Mouse (Mus musculus): ENCODE data around the gene Mettl4. TPM values are rescaled to one million over a fixed set of nuclear protein-coding genes. Genes with fewer than 3 reads are reported as not detected.
"Not testable (repeated sequence)": the region's sequence is repeated elsewhere in the genome, so short reads cannot be mapped to it uniquely, and the experiment has no call there.

The Mettl4 gene
- 10 to 100 TPM; 16.8 to 18.0 (median 17.0) TPM for total RNA-seq (2022)

DNA sequence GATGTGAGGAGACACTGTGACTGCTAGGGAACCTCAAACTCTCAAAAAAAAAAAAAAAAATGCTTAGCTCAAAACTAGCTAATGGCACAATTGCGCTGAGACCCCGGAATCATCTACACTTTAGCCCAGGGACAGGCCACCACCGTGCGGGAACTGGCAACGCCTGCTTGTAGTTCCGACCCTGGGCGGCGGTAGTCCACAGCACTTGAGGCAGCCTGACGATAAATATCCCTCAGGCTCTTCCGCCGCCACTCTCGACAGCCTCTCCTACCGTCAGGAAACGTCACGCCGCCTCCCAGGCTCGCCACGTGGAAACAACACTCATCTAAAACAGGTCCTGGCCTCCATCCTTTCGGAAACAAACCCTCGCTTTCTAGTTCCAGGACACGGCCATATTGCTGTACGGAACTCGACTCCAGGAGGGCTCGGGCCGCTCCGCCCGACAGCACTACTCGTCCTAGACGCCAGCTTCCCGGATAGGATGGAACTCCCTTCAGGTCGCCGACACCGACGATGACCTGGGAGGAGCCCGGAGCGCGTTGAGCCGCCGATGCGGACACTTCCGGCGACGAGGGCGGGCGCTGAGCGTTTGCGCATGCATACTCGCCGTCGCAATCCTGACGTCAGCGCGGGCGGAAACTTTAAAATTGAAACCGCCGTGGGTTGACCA lies at the start of gene Mettl4:
Gene Mettl4 (minus strand): TSS at position 554 of the 670 bp plus-strand sequence.
- peak; percentile 93 for DNase-seq

DNA sequence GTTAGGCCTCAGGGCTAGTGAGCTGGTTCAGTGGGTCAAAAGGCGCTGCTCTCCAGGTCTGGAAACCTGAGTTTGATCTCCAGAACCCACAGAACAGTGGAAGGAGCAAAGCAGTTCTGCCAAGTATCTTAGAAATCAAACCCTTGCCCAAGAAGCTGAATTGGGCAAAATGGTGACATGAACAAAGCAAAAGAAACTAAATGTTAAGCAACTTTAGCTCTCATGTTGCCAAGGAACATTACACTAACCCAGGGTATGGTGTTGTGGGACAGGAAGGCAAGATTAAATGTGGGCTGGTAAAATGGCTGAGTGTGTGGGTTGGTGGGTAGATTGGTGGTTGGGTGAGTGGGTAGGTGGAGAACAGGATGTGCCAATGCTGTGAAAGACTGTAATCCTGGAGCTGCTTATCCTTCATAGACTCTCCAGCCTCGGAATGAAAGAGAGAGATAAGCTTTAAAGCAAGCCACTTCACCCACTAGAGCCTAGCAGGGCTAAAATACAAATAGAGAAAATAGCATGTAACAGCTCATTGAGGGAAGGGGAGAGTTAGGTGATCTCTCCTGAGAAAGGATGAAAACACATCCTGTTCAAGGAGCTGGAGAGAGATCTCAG lies 29.2 kb upstream of the Mettl4 start:
- DNase-seq, result no peak

DNA sequence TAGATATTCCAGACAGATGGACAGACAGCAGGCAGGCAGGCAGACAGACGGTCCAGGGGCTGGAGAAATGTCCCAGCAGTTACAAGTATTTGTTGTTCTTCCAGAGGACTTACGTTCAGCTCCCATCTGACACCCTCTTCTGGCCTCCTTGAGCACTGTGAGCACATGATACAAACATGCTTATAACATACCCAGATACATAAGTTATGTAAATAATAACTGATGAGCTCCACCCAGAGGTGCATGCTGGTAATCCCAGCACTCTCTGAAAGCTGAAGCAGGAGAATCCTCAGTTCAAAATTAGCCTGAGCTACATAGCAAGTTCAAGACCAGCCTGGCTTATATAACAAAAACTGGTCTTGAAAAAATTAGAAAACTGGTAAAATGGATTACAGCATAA lies 18.7 kb upstream of the Mettl4 start:
- DNase-seq, result no peak

DNA sequence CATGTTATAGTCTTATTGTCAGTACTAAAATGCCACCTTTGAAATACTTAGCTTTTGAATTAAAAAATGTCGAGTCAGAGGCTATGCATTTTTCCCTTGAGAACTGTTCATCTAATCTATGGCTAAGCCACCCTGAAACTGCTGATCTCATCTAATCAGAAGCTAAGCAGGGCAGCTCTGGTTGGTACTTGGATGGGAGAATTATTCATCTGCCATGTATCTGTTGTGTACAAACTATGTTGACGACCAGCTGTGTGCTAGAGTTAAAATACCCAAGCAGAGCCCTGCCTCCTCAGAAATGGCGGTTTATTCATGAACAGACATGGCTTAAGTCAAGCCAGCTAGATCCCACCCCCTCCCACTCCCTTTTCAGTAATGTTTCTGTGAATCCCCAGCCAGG lies 14.9 kb upstream of the Mettl4 start:
- DNase-seq, result no peak

DNA sequence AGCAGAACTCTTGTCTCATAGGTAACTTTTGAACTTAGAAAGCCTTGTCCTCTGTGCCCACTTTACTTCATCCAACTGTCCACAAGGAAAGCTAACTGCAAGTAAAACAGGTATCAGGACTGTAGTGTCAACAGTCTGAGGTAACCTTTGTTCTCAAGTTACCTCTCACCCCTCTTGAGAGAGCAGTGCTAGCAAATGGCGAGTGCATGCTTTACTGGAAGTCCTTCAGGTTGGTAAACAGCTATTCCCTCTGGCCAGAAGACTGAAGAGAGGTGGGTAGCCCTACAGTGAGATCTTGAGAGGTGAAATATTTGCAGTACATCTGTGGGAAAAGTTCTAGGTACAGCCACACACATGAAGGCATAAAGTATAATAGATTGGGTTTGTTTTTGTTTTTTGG lies 14.2 kb upstream of the Mettl4 start:
- no peak for DNase-seq

DNA sequence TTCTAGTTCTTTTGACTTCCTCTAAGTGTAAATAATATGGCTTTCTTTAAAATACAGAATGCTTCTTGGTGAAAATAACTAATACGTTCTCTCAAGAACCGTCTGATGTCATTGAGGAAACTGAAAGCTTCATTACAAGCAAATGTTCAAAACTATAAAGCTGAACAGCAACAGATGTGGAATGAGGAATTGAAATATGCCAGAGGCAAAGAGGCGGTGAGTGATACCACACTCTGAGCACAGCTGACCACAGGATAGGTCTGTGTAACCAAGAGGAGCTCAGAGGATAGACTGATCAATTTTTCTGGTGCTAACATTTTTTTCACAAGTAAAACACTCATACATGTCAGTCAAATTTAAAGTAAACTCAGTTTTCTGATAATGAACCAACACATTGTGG lies 12.6 kb upstream of the Mettl4 start:
- DNase-seq, result no peak

DNA sequence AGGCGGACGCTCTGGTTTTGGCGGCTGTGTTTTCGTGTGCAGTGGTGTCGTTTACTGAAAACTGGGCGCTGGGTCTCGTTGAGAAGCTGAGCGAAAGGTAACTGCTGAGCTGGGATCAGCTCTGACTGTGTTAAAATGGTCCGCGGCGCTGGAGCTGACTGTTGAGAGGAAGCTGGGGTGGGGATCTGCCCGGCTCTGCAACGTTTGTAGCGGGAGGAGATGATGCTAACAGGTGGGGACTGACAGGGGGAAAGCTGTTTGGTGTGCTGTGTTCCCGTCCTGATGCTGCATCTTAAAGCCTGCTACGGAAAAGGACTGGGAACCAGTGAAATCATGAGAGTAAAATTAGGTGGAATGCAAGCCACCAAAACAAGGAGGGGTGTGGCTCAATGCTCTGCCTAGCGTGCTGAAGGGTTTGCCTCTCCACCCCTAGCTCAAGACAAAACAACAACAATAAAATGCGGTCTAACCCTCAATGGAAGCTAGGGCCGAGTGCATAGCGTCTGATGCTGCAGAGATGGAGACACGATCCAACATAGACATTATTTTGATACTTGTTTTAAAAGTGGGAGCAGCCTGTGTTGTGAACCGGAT lies 414 bp upstream of the Mettl4 start:
- no peak for DNase-seq

DNA sequence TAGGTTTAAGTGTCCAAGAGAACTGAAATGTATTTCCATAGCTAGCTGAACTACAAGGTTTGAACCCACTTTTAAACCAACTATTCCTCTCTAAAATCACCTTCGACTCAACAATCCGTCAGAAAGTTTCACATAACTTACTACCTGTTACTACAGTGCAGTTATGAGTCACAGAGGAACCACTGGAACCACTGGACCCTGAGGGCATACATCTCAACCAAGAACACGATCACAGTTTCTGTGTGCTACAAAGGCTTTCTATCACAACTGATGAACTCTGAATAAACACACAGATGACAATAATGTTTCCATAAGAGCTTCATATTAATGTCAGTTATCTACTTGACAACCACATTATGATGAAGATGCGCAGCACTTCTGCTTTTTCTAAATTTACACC lies 11.6 kb downstream of the Mettl4 start:
- no peak for DNase-seq

DNA sequence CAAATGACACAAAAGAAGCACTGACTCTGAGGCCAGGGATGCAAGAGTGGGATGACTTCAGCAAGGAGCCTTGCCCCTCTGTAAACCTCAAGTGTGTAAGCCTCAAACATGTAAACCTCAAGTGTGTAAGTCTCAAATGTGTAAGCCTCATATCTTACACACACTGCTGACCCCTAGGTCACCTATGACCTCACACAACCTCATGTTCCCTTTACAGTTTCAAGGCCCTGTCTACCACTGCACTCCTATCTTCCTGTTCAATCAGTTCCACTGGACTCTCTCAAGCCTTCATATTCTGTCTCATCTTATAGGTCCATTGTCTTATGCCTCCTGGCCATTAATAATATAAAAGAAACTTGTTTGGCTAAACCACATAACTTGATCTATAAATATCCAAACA lies 13.9 kb downstream of the Mettl4 start:
- no peak for DNase-seq

DNA sequence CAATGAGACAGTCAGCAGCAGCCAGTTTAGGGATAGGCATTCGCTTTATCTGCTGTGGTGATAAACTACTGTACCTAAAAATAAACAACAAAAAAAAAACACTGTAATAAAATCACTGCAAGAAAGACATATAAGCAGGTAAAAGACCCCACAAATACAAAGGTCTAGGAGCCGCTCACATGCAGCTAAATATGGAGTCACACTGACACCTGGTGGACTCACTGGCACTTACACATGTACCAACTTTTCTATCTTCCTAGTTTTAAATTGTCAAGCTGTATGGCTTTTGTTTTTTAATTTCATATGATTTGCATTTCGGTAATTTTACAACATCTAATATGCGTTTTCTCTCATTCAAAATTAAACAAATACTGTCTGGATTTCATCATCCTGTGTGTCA lies 14.4 kb downstream of the Mettl4 start:
- no peak for DNase-seq

DNA sequence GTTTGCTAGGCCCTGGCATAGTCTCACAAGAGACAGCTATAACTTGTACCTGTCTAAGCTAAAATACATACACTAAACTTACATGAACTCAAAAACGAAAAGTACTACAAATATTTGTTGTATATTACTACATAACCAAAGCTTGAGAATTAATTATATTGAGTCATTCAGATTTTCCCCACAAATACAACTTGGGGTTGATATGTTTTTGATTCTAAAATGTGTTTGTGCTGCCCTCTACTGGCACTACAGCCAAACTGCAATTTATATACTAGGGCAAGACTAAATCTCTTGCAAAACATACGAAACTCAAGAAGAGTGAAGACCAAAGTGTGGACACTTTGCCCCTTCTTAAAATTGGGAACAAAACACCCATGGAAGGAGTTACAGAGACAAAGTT lies 19.4 kb downstream of the Mettl4 start:
- not testable (repeated sequence) for DNase-seq

DNA sequence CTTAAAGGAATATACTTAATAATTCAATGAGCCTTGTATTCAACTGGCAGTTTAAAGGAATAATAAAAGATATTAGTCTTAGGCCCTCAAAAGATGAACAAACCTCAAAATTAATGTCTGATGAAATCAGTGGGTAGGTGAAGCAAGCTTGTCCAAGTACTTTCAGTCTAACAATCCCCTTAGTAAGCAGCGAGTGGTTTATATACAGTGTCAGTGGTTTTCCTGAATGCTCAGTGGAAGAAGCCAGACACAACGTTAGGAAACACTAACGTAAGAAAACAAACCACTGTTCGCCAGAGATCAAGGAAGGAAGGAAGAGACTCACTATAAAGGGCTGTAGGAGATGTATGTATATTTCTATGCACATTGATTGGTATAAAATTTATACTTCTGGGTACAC lies 23.1 kb downstream of the Mettl4 start:
- DNase-seq, result no peak

DNA sequence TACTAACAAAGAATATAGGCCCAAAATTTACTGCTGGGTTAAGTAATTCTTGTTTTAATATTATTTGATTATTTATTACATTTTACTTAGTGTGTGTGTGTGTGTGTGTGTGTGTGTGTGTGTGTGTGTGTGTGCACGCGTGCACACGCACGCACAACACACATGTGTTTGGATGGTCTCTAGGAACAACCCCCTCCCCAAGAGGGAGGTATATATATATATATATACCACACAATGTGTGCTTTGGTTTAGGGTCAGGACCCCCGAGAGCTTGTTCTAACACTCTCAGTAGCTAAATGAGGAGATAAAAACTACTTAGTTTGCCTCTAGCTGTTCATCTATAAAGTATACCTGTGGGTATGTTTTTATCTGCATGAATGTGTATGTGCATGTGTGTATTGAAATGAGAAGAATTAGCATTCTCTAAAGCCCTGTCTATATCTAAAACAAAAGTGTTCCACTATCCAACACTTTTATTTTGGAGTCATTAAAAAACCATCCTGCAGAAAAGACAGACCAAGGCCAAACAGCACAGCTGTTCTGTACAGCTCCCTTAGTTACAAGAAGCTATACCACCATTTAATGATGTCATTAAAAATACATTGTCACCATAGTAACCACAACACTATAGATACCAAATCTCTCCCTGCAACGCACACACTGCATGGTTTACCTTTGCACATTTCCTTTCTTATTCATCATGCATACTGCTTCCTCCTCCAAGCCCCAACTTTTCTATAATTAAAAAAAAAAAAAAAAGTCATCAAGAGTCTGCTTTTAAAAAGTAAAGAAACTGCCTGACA lies 76.1 kb downstream of the Mettl4 start:
- no peak for DNase-seq

Data from adrenal gland, adult 8-10 months (tissue).